Mouse (Mus musculus): ENCODE measurements around the gene Kansl1. TPM values are rescaled to one million over a fixed set of nuclear protein-coding genes. Genes with fewer than 3 reads are reported as not detected.
A peak's percentile ranks its signal among the peaks of the same experiment; 100 is the strongest.

The Kansl1 gene
- 33.6 and 38.8 TPM in 2 replicates for polyA plus RNA-seq (2014; fragmentation: Nextera tagmentation; extraction: Ambion mirVana)

DNA sequence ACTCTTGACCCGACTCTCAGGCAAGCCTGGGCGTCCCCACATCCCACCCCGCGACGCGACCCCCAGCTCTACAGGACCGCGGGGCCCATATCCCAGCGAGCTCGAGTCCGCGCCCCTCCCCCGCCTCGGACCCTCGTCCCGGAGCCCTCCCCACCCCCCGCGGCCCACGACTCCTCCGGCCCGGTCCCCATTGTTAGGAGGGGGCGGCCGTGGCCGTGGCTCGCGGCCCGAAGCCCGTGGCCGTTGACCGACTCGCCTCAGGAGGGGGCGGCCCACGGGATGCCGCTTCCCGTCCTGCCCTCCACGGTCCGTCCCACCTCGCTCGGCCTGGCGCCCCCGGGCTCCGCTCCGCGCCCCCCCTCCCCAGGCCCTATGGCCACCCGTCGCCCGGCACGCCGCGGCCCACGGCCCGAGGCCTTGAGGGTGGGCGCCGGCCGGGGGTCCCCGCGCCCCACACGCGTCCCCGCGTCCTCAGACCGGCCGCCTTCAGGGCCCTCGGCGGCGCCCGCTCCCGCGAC, at the start of gene Kansl1:
Kansl1 (minus strand) TSS at position 111 of the 518 bp plus-strand sequence.
- H3K9ac ChIP-seq (ENCODE audit: low read length) = peak within 1 kb of the TSS; percentile 95
- peak within 1 kb of the TSS; percentile 92 for H3K4me3 ChIP-seq (ENCODE audit: low read depth, low read length)
- peak; percentile 64 for ATAC-seq (ENCODE audit: insufficient number of reproducible peaks, low FRiP score, low TSS enrichment, low read depth)
- peak within 1 kb of the TSS; percentile 42; the same call in 1 of the 2 replicates for H3K27ac ChIP-seq (replicated peaks; ENCODE audit: low read depth, low read length)
- peak; percentile 60 for DNase-seq (ENCODE audit: low spot score)
- no peaks in the 10 kb centered on the region; the same call in 1 of the 2 replicates for H3K36me3 ChIP-seq (ENCODE audit: control insufficient read depth, insufficient read depth, low read length)
- no peaks in the 10 kb centered on the region for H3K4me1 ChIP-seq (ENCODE audit: control insufficient read depth, insufficient read depth, low read length)
- WGBS = under 1% methylated on average over 39 of the region's 69 CpGs
- peak within 1 kb of the TSS; percentile 65 for H3K4me2 ChIP-seq (ENCODE audit: low read depth, severe bottlenecking)
- no peaks in the 10 kb centered on the region for H3K27me3 ChIP-seq (ENCODE audit: control insufficient read depth, insufficient read depth, low read length)
- H3K9me3 ChIP-seq (ENCODE audit: control insufficient read depth, low read length) = no peaks in the 10 kb centered on the region

DNA sequence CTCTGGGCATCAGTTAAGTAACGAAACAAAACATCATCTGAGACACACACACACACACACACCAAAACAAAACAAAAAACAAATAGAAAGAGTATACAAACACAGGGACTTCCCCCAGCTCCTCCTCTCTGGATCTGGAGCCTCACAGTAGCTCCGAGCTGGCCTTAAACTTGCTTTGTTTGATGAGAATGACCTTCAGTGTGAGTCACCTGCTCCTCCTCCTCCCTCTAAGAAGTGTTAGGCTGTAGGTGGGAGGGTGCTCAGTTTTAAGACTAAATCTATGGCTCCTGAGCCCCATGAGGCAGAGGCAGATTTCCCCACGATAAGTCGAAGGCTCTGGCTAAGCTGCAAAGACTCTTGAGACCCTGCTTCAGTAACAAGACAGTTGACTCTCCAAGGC, 43.8 kb upstream of the Kansl1 start:
- no peak overlapping the region for H3K4me3 ChIP-seq (ENCODE audit: low read depth, low read length)
- WGBS = 91% methylated on average over 4 of the region's 4 CpGs
- no peak for DNase-seq (ENCODE audit: low spot score)
- no peaks in the 10 kb centered on the region for H3K9me3 ChIP-seq (ENCODE audit: control insufficient read depth, low read length)
- H3K36me3 ChIP-seq (ENCODE audit: control insufficient read depth, insufficient read depth, low read length) = peaks cover 13% of the 10 kb centered on the region
- no peak overlapping the region for H3K27ac ChIP-seq (replicated peaks; ENCODE audit: low read depth, low read length)
- no peak for ATAC-seq (ENCODE audit: insufficient number of reproducible peaks, low FRiP score, low TSS enrichment, low read depth)
- no peak overlapping the region for H3K9ac ChIP-seq (ENCODE audit: low read length)
- no peaks in the 10 kb centered on the region for H3K27me3 ChIP-seq (ENCODE audit: control insufficient read depth, insufficient read depth, low read length)
- H3K4me2 ChIP-seq (ENCODE audit: low read depth, severe bottlenecking) = no peak overlapping the region
- no peaks in the 10 kb centered on the region for H3K4me1 ChIP-seq (ENCODE audit: control insufficient read depth, insufficient read depth, low read length)

DNA sequence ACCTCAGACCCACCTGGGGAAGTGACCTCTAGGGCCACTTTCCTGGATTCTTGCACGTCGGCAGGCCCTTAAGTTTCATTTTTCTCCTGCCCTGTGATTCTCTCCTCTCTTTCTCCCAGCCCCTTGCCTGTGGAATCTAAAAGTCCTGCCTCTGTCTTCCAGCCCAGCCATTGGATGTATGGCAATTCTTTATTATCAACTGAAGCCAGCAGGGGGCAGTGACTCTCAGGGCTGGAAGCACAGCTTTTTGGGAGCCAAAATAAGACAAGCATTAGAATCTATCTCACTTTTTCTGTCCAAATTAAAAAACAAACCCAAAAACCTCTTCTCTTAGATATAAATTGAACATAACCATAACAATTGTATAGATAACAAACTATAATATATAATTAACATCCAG, 41.9 kb upstream of the Kansl1 start:
- H3K27ac ChIP-seq (replicated peaks; ENCODE audit: low read depth, low read length) = no peak overlapping the region
- H3K36me3 ChIP-seq (ENCODE audit: control insufficient read depth, insufficient read depth, low read length) = peaks cover 15% of the 10 kb centered on the region
- DNase-seq (ENCODE audit: low spot score) (peak; percentile 50), ATAC-seq (ENCODE audit: insufficient number of reproducible peaks, low FRiP score, low TSS enrichment, low read depth) (no peak)
- H3K27me3 ChIP-seq (ENCODE audit: control insufficient read depth, insufficient read depth, low read length) = no peaks in the 10 kb centered on the region
- no peak overlapping the region for H3K4me3 ChIP-seq (ENCODE audit: low read depth, low read length)
- no peaks in the 10 kb centered on the region for H3K9me3 ChIP-seq (ENCODE audit: control insufficient read depth, low read length)
- H3K4me2 ChIP-seq (ENCODE audit: low read depth, severe bottlenecking) = no peak overlapping the region
- no peaks in the 10 kb centered on the region for H3K4me1 ChIP-seq (ENCODE audit: control insufficient read depth, insufficient read depth, low read length)
- no peak overlapping the region for H3K9ac ChIP-seq (ENCODE audit: low read length)
- WGBS = 92% methylated on average over 2 of the region's 2 CpGs

DNA sequence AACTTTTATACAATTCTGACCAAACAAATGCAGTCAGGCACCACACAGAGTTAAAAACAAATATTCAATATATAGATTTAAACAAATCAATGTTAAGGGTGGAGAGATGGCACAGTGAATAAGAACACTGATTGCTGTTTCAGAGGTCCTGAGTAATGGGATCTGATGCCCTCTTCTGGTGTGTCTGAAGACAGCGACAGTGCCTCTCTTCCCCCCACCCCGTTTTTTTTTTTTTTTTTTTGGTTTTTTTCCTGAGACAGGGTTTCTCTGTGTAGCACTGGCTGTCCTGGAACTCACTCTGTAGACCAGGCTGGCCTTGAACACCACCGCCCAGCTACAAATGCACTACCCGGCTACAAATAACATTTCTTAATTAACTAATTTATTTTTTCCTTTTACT, 39.8 kb upstream of the Kansl1 start:
- Histone ChIP-seq H3K4me3 (ENCODE audit: low read depth, low read length) (no peak overlapping the region), H3K36me3 (ENCODE audit: control insufficient read depth, insufficient read depth, low read length) (peaks cover 19% of the 10 kb centered on the region), H3K27ac (replicated peaks; ENCODE audit: low read depth, low read length) (no peak overlapping the region), H3K4me1 (ENCODE audit: control insufficient read depth, insufficient read depth, low read length) (no peaks in the 10 kb centered on the region), H3K4me2 (ENCODE audit: low read depth, severe bottlenecking) (no peak overlapping the region), H3K27me3 (ENCODE audit: control insufficient read depth, insufficient read depth, low read length) (no peaks in the 10 kb centered on the region), H3K9ac (ENCODE audit: low read length) (no peak overlapping the region), H3K9me3 (ENCODE audit: control insufficient read depth, low read length) (no peaks in the 10 kb centered on the region)
- DNase-seq (ENCODE audit: low spot score) (no peak), ATAC-seq (ENCODE audit: insufficient number of reproducible peaks, low FRiP score, low TSS enrichment, low read depth) (no peak)
- 92% methylated on average over 3 of the region's 4 CpGs for WGBS

DNA sequence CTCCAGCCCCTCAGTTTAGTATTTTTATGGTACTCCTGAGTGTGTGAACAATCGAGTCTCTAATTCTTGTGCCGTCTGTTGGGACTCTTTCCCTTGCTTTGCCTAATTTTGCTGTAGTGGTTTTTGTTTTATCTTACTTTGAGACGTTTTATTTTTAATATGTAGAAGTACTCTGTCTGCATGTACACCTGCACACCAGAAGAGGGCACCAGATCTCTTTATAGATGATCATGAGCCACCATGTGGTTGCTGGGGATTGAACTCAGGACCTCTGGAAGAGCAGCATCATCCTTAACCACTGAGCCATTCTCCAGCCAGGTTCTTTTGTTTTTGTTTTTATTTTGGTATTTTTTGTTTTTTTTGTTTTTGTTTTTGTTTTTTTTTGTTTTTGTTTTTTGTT, 19.6 kb upstream of the Kansl1 start:
- no peak for DNase-seq (ENCODE audit: low spot score)
- H3K27ac ChIP-seq (replicated peaks; ENCODE audit: low read depth, low read length) = no peak overlapping the region
- H3K27me3 ChIP-seq (ENCODE audit: control insufficient read depth, insufficient read depth, low read length) = no peaks in the 10 kb centered on the region
- H3K4me2 ChIP-seq (ENCODE audit: low read depth, severe bottlenecking) = no peak overlapping the region
- ATAC-seq (ENCODE audit: insufficient number of reproducible peaks, low FRiP score, low TSS enrichment, low read depth) = no peak
- WGBS = 75% methylated on average over 3 of the region's 3 CpGs
- no peak overlapping the region for H3K9ac ChIP-seq (ENCODE audit: low read length)
- H3K4me1 ChIP-seq (ENCODE audit: control insufficient read depth, insufficient read depth, low read length) = no peaks in the 10 kb centered on the region
- H3K4me3 ChIP-seq (ENCODE audit: low read depth, low read length) = no peak overlapping the region
- no peaks in the 10 kb centered on the region for H3K36me3 ChIP-seq (ENCODE audit: control insufficient read depth, insufficient read depth, low read length)
- H3K9me3 ChIP-seq (ENCODE audit: control insufficient read depth, low read length) = no peaks in the 10 kb centered on the region

DNA sequence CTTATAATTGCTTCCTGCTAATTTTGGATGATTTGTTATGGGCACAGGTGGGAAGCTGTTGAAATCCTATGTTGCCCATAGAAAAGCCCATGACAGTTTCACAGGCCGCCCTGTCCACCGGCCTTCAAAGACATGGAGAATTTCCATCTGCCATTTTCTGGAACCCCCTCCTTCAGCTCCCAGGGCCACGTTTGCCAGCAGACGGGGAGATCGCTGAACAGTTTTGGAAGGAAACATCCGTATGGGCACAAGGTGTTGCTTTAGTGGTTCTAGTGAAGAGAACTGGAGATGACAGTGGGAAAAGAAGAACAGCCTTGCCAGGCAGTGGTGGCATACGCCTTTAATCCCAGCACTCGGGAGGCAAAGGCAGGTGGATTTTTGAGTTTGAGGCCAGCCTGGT, 13.3 kb upstream of the Kansl1 start:
- no peak overlapping the region for H3K9ac ChIP-seq (ENCODE audit: low read length)
- no peak overlapping the region for H3K4me3 ChIP-seq (ENCODE audit: low read depth, low read length)
- no peak overlapping the region for H3K27ac ChIP-seq (replicated peaks; ENCODE audit: low read depth, low read length)
- H3K9me3 ChIP-seq (ENCODE audit: control insufficient read depth, low read length) = no peaks in the 10 kb centered on the region
- H3K36me3 ChIP-seq (ENCODE audit: control insufficient read depth, insufficient read depth, low read length) = no peaks in the 10 kb centered on the region
- 90% methylated on average over 8 of the region's 8 CpGs for WGBS
- H3K27me3 ChIP-seq (ENCODE audit: control insufficient read depth, insufficient read depth, low read length) = no peaks in the 10 kb centered on the region
- H3K4me1 ChIP-seq (ENCODE audit: control insufficient read depth, insufficient read depth, low read length) = no peaks in the 10 kb centered on the region
- DNase-seq (ENCODE audit: low spot score) (no peak), ATAC-seq (ENCODE audit: insufficient number of reproducible peaks, low FRiP score, low TSS enrichment, low read depth) (no peak)
- H3K4me2 ChIP-seq (ENCODE audit: low read depth, severe bottlenecking) = no peak overlapping the region

DNA sequence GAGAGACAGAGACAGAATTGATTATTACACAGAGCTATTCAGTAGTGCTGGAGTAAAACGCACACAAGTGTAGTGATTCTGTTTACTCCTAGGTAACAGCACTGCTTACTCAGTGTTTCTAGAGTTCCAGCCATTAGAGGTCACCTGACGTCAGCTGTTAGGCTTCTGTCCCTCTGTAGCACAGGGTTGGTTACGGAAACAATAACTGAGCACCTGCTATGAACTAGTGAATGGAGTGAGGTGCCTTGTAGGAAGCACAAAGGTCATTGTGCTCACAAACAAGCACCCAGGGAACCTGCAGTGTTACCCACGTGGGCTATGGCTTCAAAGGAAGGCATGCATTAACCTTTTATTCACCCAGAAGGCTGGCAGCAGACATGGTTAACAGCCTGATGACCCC, 10.8 kb upstream of the Kansl1 start:
- WGBS = 71% methylated on average over 4 of the region's 4 CpGs
- Histone ChIP-seq H3K4me2 (ENCODE audit: low read depth, severe bottlenecking) (no peak overlapping the region), H3K4me1 (ENCODE audit: control insufficient read depth, insufficient read depth, low read length) (no peaks in the 10 kb centered on the region), H3K4me3 (ENCODE audit: low read depth, low read length) (no peak overlapping the region), H3K27ac (replicated peaks; ENCODE audit: low read depth, low read length) (no peak overlapping the region), H3K9ac (ENCODE audit: low read length) (no peak overlapping the region), H3K36me3 (ENCODE audit: control insufficient read depth, insufficient read depth, low read length) (no peaks in the 10 kb centered on the region), H3K27me3 (ENCODE audit: control insufficient read depth, insufficient read depth, low read length) (no peaks in the 10 kb centered on the region), H3K9me3 (ENCODE audit: control insufficient read depth, low read length) (no peaks in the 10 kb centered on the region)
- ATAC-seq (ENCODE audit: insufficient number of reproducible peaks, low FRiP score, low TSS enrichment, low read depth) (no peak), DNase-seq (ENCODE audit: low spot score) (no peak)

DNA sequence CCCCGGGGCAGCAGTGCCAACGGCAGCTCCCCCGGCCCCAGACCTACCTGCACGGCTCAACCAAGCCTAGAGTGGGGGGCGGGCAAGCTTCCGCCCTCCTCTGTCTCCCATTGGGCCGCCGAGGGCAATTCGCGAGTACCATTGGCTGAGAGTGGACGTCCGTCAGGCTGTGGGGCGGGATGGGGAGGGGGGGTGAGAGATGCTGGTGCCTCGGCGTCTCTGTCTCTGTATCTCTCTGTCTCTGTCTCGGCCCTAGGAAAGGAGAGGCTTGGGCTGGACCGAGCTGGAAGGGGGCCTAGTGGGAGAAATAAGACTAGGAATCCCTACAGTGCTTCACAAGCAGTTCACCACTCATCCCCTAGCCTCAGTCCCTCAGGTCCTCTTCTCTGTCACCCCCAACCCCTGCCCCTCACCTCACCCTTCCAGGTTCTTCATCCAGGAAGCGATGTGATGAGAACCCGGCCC, 742 bp upstream of the Kansl1 start:
- whole genome bisulfite sequencing = 3% methylated on average over 18 of the region's 19 CpGs
- Histone ChIP-seq H3K36me3 (ENCODE audit: control insufficient read depth, insufficient read depth, low read length) (no peaks in the 10 kb centered on the region; the same call in 1 of the 2 replicates), H3K27me3 (ENCODE audit: control insufficient read depth, insufficient read depth, low read length) (no peaks in the 10 kb centered on the region), H3K27ac (replicated peaks; ENCODE audit: low read depth, low read length) (peak overlapping the region; percentile 42; the same call in 1 of the 2 replicates), H3K9ac (ENCODE audit: low read length) (peak overlapping the region; percentile 95), H3K4me2 (ENCODE audit: low read depth, severe bottlenecking) (peak overlapping the region; percentile 65), H3K9me3 (ENCODE audit: control insufficient read depth, low read length) (no peaks in the 10 kb centered on the region), H3K4me1 (ENCODE audit: control insufficient read depth, insufficient read depth, low read length) (no peaks in the 10 kb centered on the region), H3K4me3 (ENCODE audit: low read depth, low read length) (peak overlapping the region; percentile 92)
- ATAC-seq (ENCODE audit: insufficient number of reproducible peaks, low FRiP score, low TSS enrichment, low read depth) = peak; percentile 100
- peak; percentile 93 for DNase-seq (ENCODE audit: low spot score)

DNA sequence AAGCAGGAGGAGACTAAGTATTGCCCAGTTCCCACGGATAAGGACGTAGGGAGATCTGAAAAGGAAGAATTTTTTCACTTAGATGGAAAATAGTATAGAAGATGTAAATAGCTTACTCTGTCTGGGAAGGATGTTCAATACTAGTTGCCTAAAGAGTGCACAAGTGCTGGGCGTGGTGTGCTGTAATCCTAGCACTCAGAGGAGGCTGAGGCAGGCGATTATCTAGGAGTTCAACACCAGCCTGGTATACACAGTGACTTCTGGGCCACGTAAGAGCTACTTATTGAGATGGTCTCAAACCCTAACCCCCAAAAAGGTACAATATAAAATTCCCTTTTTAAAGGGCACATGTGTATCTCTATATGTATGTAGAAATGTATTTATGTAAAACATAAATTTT, 963 bp downstream of the Kansl1 start:
- WGBS = 86% methylated on average over 5 of the region's 5 CpGs
- ATAC-seq (ENCODE audit: insufficient number of reproducible peaks, low FRiP score, low TSS enrichment, low read depth) = no peak
- H3K4me2 ChIP-seq (ENCODE audit: low read depth, severe bottlenecking) = no peak overlapping the region
- no peaks in the 10 kb centered on the region for H3K27me3 ChIP-seq (ENCODE audit: control insufficient read depth, insufficient read depth, low read length)
- no peaks in the 10 kb centered on the region for H3K9me3 ChIP-seq (ENCODE audit: control insufficient read depth, low read length)
- H3K9ac ChIP-seq (ENCODE audit: low read length) = no peak overlapping the region
- no peak for DNase-seq (ENCODE audit: low spot score)
- no peak overlapping the region for H3K4me3 ChIP-seq (ENCODE audit: low read depth, low read length)
- H3K36me3 ChIP-seq (ENCODE audit: control insufficient read depth, insufficient read depth, low read length) = no peaks in the 10 kb centered on the region; the same call in 1 of the 2 replicates
- no peak overlapping the region for H3K27ac ChIP-seq (replicated peaks; ENCODE audit: low read depth, low read length)
- H3K4me1 ChIP-seq (ENCODE audit: control insufficient read depth, insufficient read depth, low read length) = no peaks in the 10 kb centered on the region
